In genomic region chr17:86286747-86287271, GRCm38 (mm10) we compare ENCODE assay signal across 10 mouse cellular contexts.
DNase-seq lines count a peak whose midpoint lies in the region; ATAC-seq and TF ChIP-seq lines count a peak whose summit lies in the region.
"Had no signal": no experiment of that assay in that cellular context is flagged by ENCODE, and none has a peak within 500 bp of the region (broad histone marks: within the 10 kb centered on the region; RNA-seq: fewer than 3 reads in every experiment).

No protein-coding gene starts in this region.

- peak overlapping the region; percentile 23; the same call in 1 of the 2 replicates for H3K9ac ChIP-seq in heart, embryonic 12.5 days
- no peak overlapping the region for H3K9ac ChIP-seq in hindbrain, embryonic 12.5 days
- H3K9ac ChIP-seq: midbrain, embryonic 12.5 days had no signal

- 59% methylated on average over 7 of the region's 7 CpGs for WGBS in heart, embryonic 12.5 days
- WGBS in hindbrain, embryonic 12.5 days, result 77% methylated on average over 7 of the region's 7 CpGs

- ATAC-seq in heart, embryonic 12.5 days (ENCODE audit: insufficient number of reproducible peaks, low FRiP score), result no peak
- no peak for ATAC-seq in hindbrain, embryonic 12.5 days (ENCODE audit: low FRiP score)
- ATAC-seq: inflammation-experienced regulatory T-cells, adult 6 months had no signal

- no peak overlapping the region for H3K4me3 ChIP-seq in heart, embryonic 12.5 days
- H3K4me3 ChIP-seq in left cerebral cortex, adult 2 months, result no peak overlapping the region
- H3K4me3 ChIP-seq in hindbrain, embryonic 12.5 days, result no peak overlapping the region
- H3K4me3 ChIP-seq: midbrain, embryonic 12.5 days had no signal

- intact Hi-C loops in left cerebral cortex, adult 2 months (cut with DNase I), result no loop called here

- no peaks in the 10 kb centered on the region for H3K9me3 ChIP-seq in heart, embryonic 12.5 days (replicated peaks)
- no peaks in the 10 kb centered on the region for H3K9me3 ChIP-seq in hindbrain, embryonic 12.5 days (replicated peaks)
- H3K9me3 ChIP-seq: midbrain, embryonic 12.5 days had no signal

- no peaks in the 10 kb centered on the region for H3K36me3 ChIP-seq in heart, embryonic 12.5 days
- no peaks in the 10 kb centered on the region for H3K36me3 ChIP-seq in hindbrain, embryonic 12.5 days
- H3K36me3 ChIP-seq: midbrain, embryonic 12.5 days had no signal

- H3K27me3 ChIP-seq in heart, embryonic 12.5 days (replicated peaks), result no peaks in the 10 kb centered on the region
- H3K27me3 ChIP-seq in hindbrain, embryonic 12.5 days, result no peaks in the 10 kb centered on the region
- H3K27me3 ChIP-seq: midbrain, embryonic 12.5 days had no signal

- H3K4me1 ChIP-seq in heart, embryonic 12.5 days (replicated peaks), result peaks cover 42% of the 10 kb centered on the region
- peaks cover 3% of the 10 kb centered on the region; the same call in 1 of the 2 replicates for H3K4me1 ChIP-seq in hindbrain, embryonic 12.5 days

- no peak for TF ChIP-seq CTCF in left cerebral cortex, adult 2 months (IDR thresholded peaks at IDR 0.05)

- H3K27ac ChIP-seq in heart, embryonic 12.5 days (ENCODE audit: poor library complexity, severe bottlenecking), result no peak overlapping the region
- no peak overlapping the region for H3K27ac ChIP-seq in left cerebral cortex, adult 2 months
- H3K27ac ChIP-seq in hindbrain, embryonic 12.5 days, result no peak overlapping the region
- H3K27ac ChIP-seq: midbrain, embryonic 12.5 days had no signal

- no peak overlapping the region for H3K4me2 ChIP-seq in heart, embryonic 12.5 days
- H3K4me2 ChIP-seq in hindbrain, embryonic 12.5 days (replicated peaks), result no peak overlapping the region
- H3K4me2 ChIP-seq: midbrain, embryonic 12.5 days had no signal

- peak; percentile 49 for DNase-seq in ovary, postnatal 36 days (ENCODE audit: low spot score)
- no peak for DNase-seq in ovary, postnatal 10 days (ENCODE audit: low spot score)
- peak; percentile 87 to 91 for DNase-seq in kidney, postnatal 36 days
- DNase-seq in testis, postnatal 10 days (ENCODE audit: low spot score), result peak; percentile 57
- no peak for DNase-seq in left cerebral cortex, adult 2 months (ENCODE audit: extremely low spot score in 1 of 2, low spot score in 2 of 2)
- DNase-seq in spleen, adult 18-20 months, result no peak

Comparison
In these comparisons a context has a peak if more than half of its experiments do, and no peak if none do; other contexts are left out.
1. DNase-seq: peak in ovary, postnatal 36 days (single experiment), kidney, postnatal 36 days (2 of 2) and testis, postnatal 10 days (single experiment); none in ovary, postnatal 10 days (single experiment), left cerebral cortex, adult 2 months (0 of 2) and spleen, adult 18-20 months (0 of 2).